Mouse (Mus musculus) embryonic facial prominence, embryonic 15.5 days (tissue): ENCODE measurements around the gene A630076J17Rik. TPM values are rescaled to one million over a fixed set of nuclear protein-coding genes. Genes with fewer than 3 reads are reported as not detected.

Experiments used
- ATAC-seq: fragments of 200-750 bp; cut with Nextera tagmentation; 2 replicates; pipeline ENCODE4 v1.8.0; 2017; ENCODE audit warnings: low read depth, moderate TSS enrichment; ENCODE audit not compliant: insufficient number of reproducible peaks, low FRiP score, low TSS enrichment
- H3K27ac ChIP-seq: fragments of 300-500 bp; sonication (generic); replicated peaks from 2 replicates; pipeline ENCODE4 v1.5.1; 2015; ENCODE audit warnings: mild to moderate bottlenecking, inconsistent platforms
- H3K27me3 ChIP-seq: fragments of 300-500 bp; sonication (generic); 2 replicates; pipeline ENCODE4 v1.6.1; 2015; ENCODE audit warnings: inconsistent platforms
- H3K36me3 ChIP-seq: fragments of 300-500 bp; sonication (generic); 2 replicates; pipeline ENCODE4 v1.6.1; 2015; ENCODE audit warnings: mild to moderate bottlenecking, inconsistent platforms
- H3K4me1 ChIP-seq: fragments of 300-500 bp; sonication (generic); 2 replicates; pipeline ENCODE4 v1.6.1; 2015; ENCODE audit warnings: inconsistent platforms
- H3K4me2 ChIP-seq: fragments of 300-500 bp; sonication (generic); replicated peaks from 2 replicates; pipeline ENCODE4 v1.6.1; 2015; ENCODE audit warnings: mild to moderate bottlenecking, inconsistent platforms
- H3K4me3 ChIP-seq: fragments of 300-500 bp; sonication (generic); replicated peaks from 2 replicates; pipeline ENCODE4 v1.5.1; 2015; ENCODE audit warnings: mild to moderate bottlenecking, inconsistent platforms
- H3K9ac ChIP-seq: fragments of 300-500 bp; sonication (generic); 2 replicates; pipeline ENCODE4 v1.6.1; 2015; ENCODE audit warnings: inconsistent platforms
- H3K9me3 ChIP-seq: fragments of 300-500 bp; sonication (generic); replicated peaks from 2 replicates; pipeline ENCODE4 v1.6.1; 2016; ENCODE audit warnings: inconsistent platforms
- WGBS: fragments of 180-500 bp; shearing (Covaris S2); methylation state at CpG from one replicate; pipeline ENCODE4 v1.1.7; 2015; 5-methylcytosine and 5-hydroxymethylcytosine counted together
- polyA plus RNA-seq: library from polyadenylated mRNA; unstranded; fragments of >200 nt; fragmentation: Nextera tagmentation; extraction: Ambion mirVana; gene quantifications from 2 replicates; pipeline ENCODE4 v1.2.1, GENCODE M21; 2015

A630076J17Rik gene
- not detected in 2 replicates for polyA plus RNA-seq

GRCm38 (mm10) chr3:107230527-107230926 lies at the start of gene A630076J17Rik:
A630076J17Rik (plus strand) TSS chr3:107230614.
- 40% methylated on average over 1 of the region's 1 CpGs for WGBS

GRCm38 (mm10) chr3:107180860-107181259 lies 49.6 kb upstream of the A630076J17Rik start:
- Histone ChIP-seq H3K27ac (no peak overlapping the region), H3K4me1 (no peaks in the 10 kb centered on the region), H3K9ac (no peak overlapping the region), H3K36me3 (no peaks in the 10 kb centered on the region), H3K27me3 (peaks cover 3% of the 10 kb centered on the region; the same call in 1 of the 2 replicates), H3K4me2 (no peak overlapping the region), H3K4me3 (no peak overlapping the region), H3K9me3 (no peaks in the 10 kb centered on the region)
- no peak for ATAC-seq
- WGBS, result 75% methylated on average over 2 of the region's 2 CpGs

More at GRCm38 (mm10) chr3:107230527-107230926, at the start of gene A630076J17Rik:
- Histone ChIP-seq H3K4me3 (no peak within 1 kb of the TSS), H3K4me2 (no peak within 1 kb of the TSS), H3K4me1 (peaks cover 14% of the 10 kb centered on the region; the same call in 1 of the 2 replicates), H3K27ac (no peak within 1 kb of the TSS), H3K9me3 (no peaks in the 10 kb centered on the region), H3K9ac (no peak within 1 kb of the TSS), H3K27me3 (no peaks in the 10 kb centered on the region), H3K36me3 (no peaks in the 10 kb centered on the region)
- ATAC-seq, result no peak

- Histone ChIP-seq H3K4me2 (no peak within 1 kb of the TSS), H3K9ac (no peak within 1 kb of the TSS), H3K4me1 (no peaks in the 10 kb centered on the region), H3K36me3 (no peaks in the 10 kb centered on the region), H3K9me3 (no peaks in the 10 kb centered on the region), H3K27me3 (peaks cover 3% of the 10 kb centered on the region; the same call in 1 of the 2 replicates), H3K4me3 (no peak within 1 kb of the TSS), H3K27ac (no peak within 1 kb of the TSS)
- 75% methylated on average over 1 of the region's 1 CpGs for WGBS
- ATAC-seq, result no peak
These were observed 47.7 kb upstream of the A630076J17Rik start, which contains the start of gene Kcna10 for GRCm38 (mm10) chr3:107182756-107183155. Kcna10 (plus strand) TSS chr3:107183056.

DNA sequence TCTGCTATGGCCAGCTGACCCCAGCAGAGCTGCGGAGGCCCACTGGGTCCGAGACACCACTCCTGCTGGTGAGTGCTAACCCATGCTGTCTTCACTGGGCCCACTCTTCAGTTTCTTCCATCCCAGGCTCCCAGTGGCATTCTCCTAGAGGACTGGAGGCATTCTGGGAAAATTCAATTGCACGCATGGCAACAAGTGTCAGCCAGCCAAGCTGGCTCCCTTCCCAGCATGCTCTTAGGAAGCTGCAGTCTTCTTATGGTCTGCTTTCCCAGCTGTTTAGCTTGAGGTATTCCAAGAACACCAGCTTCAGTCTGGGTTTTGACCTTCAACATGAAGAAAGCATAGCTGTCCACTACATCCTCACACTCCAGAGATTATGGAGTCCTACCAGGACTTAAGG lies 47.2 kb upstream of the A630076J17Rik start:
- no peaks in the 10 kb centered on the region for H3K4me1 ChIP-seq
- no peaks in the 10 kb centered on the region for H3K9me3 ChIP-seq
- H3K27ac ChIP-seq, result no peak overlapping the region
- H3K4me2 ChIP-seq, result no peak overlapping the region
- no peak overlapping the region for H3K9ac ChIP-seq
- H3K4me3 ChIP-seq, result no peak overlapping the region
- WGBS, result 83% methylated on average over 3 of the region's 3 CpGs
- H3K27me3 ChIP-seq, result peaks cover 3% of the 10 kb centered on the region; the same call in 1 of the 2 replicates
- no peaks in the 10 kb centered on the region for H3K36me3 ChIP-seq
- ATAC-seq, result no peak

DNA sequence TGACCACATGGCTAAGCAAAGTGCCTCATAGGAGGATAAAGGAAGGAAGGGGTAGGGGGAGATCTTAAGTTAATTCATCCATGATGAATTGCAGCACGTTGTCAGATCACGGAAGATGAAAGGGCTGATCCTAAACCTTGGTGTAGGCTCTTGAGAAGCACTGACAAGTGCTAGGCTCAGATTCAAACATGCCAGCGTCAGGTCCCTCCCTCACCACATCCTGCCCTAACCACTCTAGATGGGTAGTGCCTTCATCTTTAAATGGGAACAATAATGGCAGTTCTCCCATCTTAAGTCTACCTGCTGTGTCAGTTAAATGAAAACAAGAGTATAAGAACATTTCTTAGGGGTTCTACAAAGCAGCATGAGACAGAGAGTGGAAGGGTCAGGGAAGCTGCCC lies 44.8 kb upstream of the A630076J17Rik start:
- Histone ChIP-seq H3K9ac (no peak overlapping the region), H3K36me3 (no peaks in the 10 kb centered on the region), H3K27ac (no peak overlapping the region), H3K4me2 (no peak overlapping the region), H3K9me3 (no peaks in the 10 kb centered on the region), H3K27me3 (peaks cover 3% of the 10 kb centered on the region; the same call in 1 of the 2 replicates), H3K4me3 (no peak overlapping the region), H3K4me1 (no peaks in the 10 kb centered on the region)
- WGBS, result 68% methylated on average over 3 of the region's 3 CpGs
- no peak for ATAC-seq

DNA sequence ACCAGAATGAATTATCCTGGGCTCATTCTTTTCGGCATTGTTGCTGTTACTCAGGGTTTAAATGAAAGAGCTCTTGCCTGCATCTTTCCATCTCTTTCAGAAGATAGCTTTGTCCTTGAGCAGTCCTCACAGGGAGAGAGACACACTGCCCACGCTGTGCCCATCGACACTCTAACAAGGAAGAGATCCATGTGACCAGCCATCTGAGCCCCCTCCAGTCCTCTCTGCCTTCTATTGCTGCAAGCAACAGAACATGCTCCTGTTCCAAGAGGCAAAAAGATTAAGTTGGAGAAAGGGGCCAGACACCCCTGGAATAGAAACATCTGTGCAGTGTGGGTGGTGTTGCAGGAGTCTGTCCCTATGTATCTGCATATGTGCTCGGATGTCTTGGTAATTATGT lies 43.4 kb upstream of the A630076J17Rik start:
- no peak overlapping the region for H3K4me2 ChIP-seq
- ATAC-seq, result no peak

DNA sequence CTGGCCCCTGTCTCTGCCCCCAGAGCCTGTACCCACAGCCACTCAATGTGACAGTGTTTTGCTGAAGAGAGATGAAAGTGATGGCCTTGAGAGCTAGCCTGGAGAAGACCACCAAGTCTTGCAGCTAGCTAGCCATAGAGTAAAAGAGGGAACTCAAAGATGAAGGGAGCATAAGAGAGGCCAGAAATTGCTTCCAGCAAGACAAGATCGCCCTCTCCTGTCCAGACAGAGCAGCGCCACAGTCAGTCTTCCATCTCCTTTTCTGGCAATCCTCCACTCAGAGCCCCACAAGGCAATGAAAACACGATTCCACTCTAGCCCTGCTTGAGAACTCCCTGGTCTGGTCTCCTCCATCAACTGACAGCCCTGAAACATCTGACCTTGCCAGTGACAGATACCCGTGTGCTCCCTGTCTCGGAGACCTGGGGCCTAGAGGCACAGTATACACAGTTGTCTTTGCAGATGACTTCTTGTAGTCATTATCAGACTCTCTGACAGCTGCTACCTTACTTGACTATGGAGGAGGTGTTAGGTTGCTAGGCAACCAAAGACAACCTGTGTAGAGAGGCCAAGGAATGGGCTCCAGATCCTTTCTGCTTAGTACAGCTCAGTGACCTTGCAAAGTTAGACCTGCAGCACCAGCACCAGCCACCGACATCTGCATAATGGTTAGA lies 42.1 kb upstream of the A630076J17Rik start:
- 39% methylated on average over 6 of the region's 6 CpGs for WGBS
- no peak overlapping the region for H3K4me2 ChIP-seq
- ATAC-seq, result no peak

More for the DNA sequence above, 43.4 kb upstream of the A630076J17Rik start:
- Histone ChIP-seq H3K36me3 (no peaks in the 10 kb centered on the region), H3K9ac (no peak overlapping the region), H3K27ac (no peak overlapping the region), H3K4me3 (no peak overlapping the region), H3K27me3 (peaks cover 3% of the 10 kb centered on the region; the same call in 1 of the 2 replicates), H3K4me1 (no peaks in the 10 kb centered on the region), H3K9me3 (no peaks in the 10 kb centered on the region)
- WGBS, result 75% methylated on average over 4 of the region's 4 CpGs

DNA sequence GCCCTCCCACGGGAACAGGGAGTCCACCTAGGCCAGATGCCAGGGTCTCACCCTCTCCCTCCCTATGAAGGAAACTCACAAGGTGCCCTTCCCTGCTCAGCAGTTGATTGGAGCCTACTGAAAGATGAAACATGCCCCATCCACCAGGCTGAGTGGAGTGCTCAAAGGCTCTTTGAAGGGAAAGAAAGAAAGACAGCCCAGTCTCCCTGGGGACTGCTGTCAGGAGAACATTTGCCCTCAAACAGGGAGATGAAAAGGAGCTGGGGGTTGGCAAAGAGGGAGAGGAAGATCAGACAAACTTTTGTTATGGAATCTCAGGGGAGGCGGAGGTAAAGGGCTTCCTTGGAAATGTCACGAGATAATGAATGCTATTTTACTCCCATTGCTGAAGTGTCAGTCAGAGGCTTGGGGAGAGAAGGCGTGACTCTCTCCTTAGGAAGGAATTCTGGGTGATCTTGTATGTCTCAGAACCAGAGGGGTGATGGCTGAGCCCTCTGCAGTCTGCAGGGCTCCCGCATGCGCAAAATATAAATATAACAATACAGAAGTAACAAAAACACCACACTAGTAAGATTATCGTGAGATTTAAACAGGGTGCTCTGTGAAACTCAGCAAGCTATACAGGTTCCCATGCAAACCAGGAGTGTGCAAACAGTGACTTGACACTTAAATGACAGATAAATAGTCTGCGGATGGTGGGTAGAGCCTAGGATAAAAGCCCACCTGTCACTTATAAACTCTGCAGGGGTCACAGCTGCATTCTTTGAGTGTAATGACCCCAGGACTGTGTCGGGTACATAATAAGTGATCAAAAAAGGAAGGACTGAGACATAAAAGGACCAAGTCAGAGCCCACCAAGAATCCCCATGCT lies 28.9 kb upstream of the A630076J17Rik start:
- no peak for ATAC-seq
- no peak overlapping the region for H3K9ac ChIP-seq
- H3K27me3 ChIP-seq, result no peaks in the 10 kb centered on the region
- 39% methylated on average over 9 of the region's 9 CpGs for WGBS
- no peak overlapping the region for H3K4me2 ChIP-seq
- H3K27ac ChIP-seq, result no peak overlapping the region
- H3K4me1 ChIP-seq, result no peaks in the 10 kb centered on the region
- H3K9me3 ChIP-seq, result no peaks in the 10 kb centered on the region
- no peaks in the 10 kb centered on the region for H3K36me3 ChIP-seq
- no peak overlapping the region for H3K4me3 ChIP-seq

More for the DNA sequence above, 42.1 kb upstream of the A630076J17Rik start:
- H3K36me3 ChIP-seq, result no peaks in the 10 kb centered on the region
- H3K27ac ChIP-seq, result no peak overlapping the region
- no peak overlapping the region for H3K4me3 ChIP-seq
- no peaks in the 10 kb centered on the region for H3K4me1 ChIP-seq
- H3K9ac ChIP-seq, result no peak overlapping the region
- no peaks in the 10 kb centered on the region for H3K27me3 ChIP-seq
- no peaks in the 10 kb centered on the region for H3K9me3 ChIP-seq

GRCm38 (mm10) chr3:107204413-107204812 lies 26.0 kb upstream of the A630076J17Rik start:
- no peaks in the 10 kb centered on the region for H3K9me3 ChIP-seq
- no peak overlapping the region for H3K4me3 ChIP-seq
- no peaks in the 10 kb centered on the region for H3K36me3 ChIP-seq
- no peak overlapping the region for H3K4me2 ChIP-seq
- 80% methylated on average over 3 of the region's 3 CpGs for WGBS
- H3K27me3 ChIP-seq, result no peaks in the 10 kb centered on the region
- H3K27ac ChIP-seq, result no peak overlapping the region
- no peaks in the 10 kb centered on the region for H3K4me1 ChIP-seq
- no peak for ATAC-seq
- no peak overlapping the region for H3K9ac ChIP-seq

- H3K27ac ChIP-seq, result no peak overlapping the region
- no peak overlapping the region for H3K4me3 ChIP-seq
- H3K4me2 ChIP-seq, result no peak overlapping the region
- no peaks in the 10 kb centered on the region for H3K4me1 ChIP-seq
- H3K9ac ChIP-seq, result no peak overlapping the region
- no peaks in the 10 kb centered on the region for H3K27me3 ChIP-seq
- no peaks in the 10 kb centered on the region for H3K36me3 ChIP-seq
- no peaks in the 10 kb centered on the region for H3K9me3 ChIP-seq
- no peak for ATAC-seq
These were observed 25.2 kb upstream of the A630076J17Rik start for GRCm38 (mm10) chr3:107205170-107205569.

DNA sequence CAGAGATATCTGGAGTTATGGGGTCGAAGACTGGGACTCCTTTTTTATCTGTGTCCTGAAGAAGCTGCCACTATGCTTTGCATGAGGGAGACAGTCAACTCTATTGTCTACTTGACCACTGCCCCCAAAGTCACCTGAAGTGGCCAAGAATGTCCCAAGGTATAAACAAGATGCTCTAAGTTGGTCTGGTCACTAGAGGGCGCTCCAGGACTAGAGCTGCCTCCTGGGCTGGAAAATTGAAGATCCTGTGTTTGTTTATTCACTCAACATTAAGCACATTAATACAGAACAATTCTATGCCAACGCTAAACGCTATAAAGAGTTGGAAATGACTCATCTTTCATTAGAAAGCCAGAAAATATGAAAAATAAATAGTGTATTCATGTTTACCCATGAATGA lies 24.4 kb upstream of the A630076J17Rik start:
- Histone ChIP-seq H3K27ac (no peak overlapping the region), H3K36me3 (no peaks in the 10 kb centered on the region), H3K27me3 (no peaks in the 10 kb centered on the region), H3K9ac (no peak overlapping the region), H3K4me1 (no peaks in the 10 kb centered on the region), H3K4me3 (no peak overlapping the region), H3K9me3 (no peaks in the 10 kb centered on the region), H3K4me2 (no peak overlapping the region)
- WGBS, result 10% methylated on average over 4 of the region's 4 CpGs
- no peak for ATAC-seq
